Mouse (Mus musculus): ENCODE measurements around the gene Themis. TPM values are rescaled to one million over a fixed set of nuclear protein-coding genes. Genes with fewer than 3 reads are reported as not detected.
A peak's percentile ranks its signal among the peaks of the same experiment; 100 is the strongest.

The Themis gene
- polyA plus RNA-seq, 1 experiment = not detected

DNA sequence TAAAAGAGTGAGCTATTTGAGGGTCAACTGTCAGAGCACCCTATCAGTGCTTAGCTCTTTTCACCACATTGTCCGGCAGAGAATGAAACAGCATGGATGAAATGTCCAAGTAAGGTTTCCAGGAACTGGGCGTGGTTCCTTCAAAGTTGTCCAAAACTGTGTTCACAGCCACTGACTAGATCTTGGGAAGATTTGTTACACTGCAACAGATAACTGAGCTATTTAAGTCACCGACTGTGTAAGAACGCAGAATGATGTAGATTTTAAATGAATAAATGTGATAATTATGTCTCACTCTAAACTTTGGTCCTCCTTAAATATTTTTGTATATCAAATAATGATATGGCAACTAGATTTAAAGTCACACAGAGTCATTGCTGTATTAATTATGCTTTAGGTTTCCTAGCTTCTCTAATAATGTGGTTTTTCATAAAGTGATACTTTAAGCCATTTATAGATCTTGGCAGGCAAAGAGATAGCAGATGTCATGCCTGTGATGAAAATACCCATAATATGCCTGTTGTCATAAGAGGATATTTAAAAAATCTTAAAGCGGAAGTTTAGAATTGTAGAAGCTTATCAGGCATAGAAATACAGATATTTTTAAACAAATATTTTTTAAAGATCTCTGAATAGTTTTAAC lies 143.9 kb downstream of the Themis start:
- DNase-seq = no peak
- H3K27me3 ChIP-seq (ENCODE audit: control insufficient read depth, insufficient read depth, low read length) = no peaks in the 10 kb centered on the region
- H3K4me3 ChIP-seq (replicated peaks; ENCODE audit: insufficient read depth, low read depth, low read length) = no peak overlapping the region
- WGBS = 36% methylated on average over 5 of the region's 5 CpGs
- H3K27ac ChIP-seq (ENCODE audit: insufficient read depth, low read length) = no peak overlapping the region
- H3K4me1 ChIP-seq (ENCODE audit: control insufficient read depth, insufficient read depth, low read length) = no peaks in the 10 kb centered on the region
- TF ChIP-seq POLR2A (IDR thresholded peaks at IDR 0.05; ENCODE audit: borderline replicate concordance, insufficient read depth, low read length) = no peak
- no peak for TF ChIP-seq CTCF (IDR thresholded peaks at IDR 0.05; ENCODE audit: borderline replicate concordance, insufficient read depth, low read depth, low read length)

DNA sequence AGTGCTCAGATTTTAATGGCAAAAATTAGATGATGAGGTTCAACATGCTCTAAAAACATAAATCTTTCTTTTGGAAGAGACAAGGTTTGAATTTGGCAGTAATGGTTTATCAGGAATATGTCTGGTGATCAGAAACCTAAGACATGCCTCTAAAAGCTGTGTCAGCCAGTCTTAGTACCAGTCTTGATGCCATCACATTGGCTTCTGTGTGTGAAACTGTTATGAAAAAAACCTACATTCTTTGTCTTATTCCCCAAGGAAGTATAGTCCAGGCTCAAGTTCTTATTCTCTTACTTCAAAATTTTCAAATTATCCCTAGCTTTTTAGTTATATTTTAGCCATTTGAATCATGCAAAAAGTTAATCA lies 144.4 kb downstream of the Themis start:
- no peak overlapping the region for H3K4me3 ChIP-seq (replicated peaks; ENCODE audit: insufficient read depth, low read depth, low read length)
- no peak for DNase-seq
- TF ChIP-seq POLR2A (IDR thresholded peaks at IDR 0.05; ENCODE audit: borderline replicate concordance, insufficient read depth, low read length) (no peak), CTCF (IDR thresholded peaks at IDR 0.05; ENCODE audit: borderline replicate concordance, insufficient read depth, low read depth, low read length) (no peak)
- no peaks in the 10 kb centered on the region for H3K27me3 ChIP-seq (ENCODE audit: control insufficient read depth, insufficient read depth, low read length)
- no peak overlapping the region for H3K27ac ChIP-seq (ENCODE audit: insufficient read depth, low read length)
- no peaks in the 10 kb centered on the region for H3K4me1 ChIP-seq (ENCODE audit: control insufficient read depth, insufficient read depth, low read length)

DNA sequence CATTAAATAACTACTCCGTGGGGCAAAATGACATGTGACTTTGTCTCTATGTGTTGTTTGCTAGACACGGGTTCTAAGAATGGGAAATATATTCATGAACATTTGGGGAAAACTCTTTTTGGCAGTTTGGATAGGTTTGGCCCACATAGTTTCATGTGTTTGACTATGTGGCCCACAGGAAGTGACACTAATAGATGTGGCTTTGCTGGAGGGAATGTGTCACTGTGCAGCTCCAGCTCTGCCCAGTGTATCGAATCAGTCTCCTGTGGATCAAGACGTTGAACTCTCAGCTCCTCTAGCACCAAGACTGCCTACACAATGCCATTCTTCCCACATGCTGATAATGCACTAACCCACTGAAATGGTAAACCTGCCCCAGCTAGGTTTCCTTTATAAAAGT lies 148.0 kb downstream of the Themis start:
- Histone ChIP-seq H3K4me3 (replicated peaks; ENCODE audit: insufficient read depth, low read depth, low read length) (no peak overlapping the region), H3K27ac (ENCODE audit: insufficient read depth, low read length) (no peak overlapping the region), H3K27me3 (ENCODE audit: control insufficient read depth, insufficient read depth, low read length) (no peaks in the 10 kb centered on the region), H3K4me1 (ENCODE audit: control insufficient read depth, insufficient read depth, low read length) (no peaks in the 10 kb centered on the region)
- TF ChIP-seq POLR2A (IDR thresholded peaks at IDR 0.05; ENCODE audit: borderline replicate concordance, insufficient read depth, low read length) (no peak), CTCF (IDR thresholded peaks at IDR 0.05; ENCODE audit: borderline replicate concordance, insufficient read depth, low read depth, low read length) (no peak)
- WGBS = 62% methylated on average over 4 of the region's 4 CpGs
- DNase-seq = no peak

DNA sequence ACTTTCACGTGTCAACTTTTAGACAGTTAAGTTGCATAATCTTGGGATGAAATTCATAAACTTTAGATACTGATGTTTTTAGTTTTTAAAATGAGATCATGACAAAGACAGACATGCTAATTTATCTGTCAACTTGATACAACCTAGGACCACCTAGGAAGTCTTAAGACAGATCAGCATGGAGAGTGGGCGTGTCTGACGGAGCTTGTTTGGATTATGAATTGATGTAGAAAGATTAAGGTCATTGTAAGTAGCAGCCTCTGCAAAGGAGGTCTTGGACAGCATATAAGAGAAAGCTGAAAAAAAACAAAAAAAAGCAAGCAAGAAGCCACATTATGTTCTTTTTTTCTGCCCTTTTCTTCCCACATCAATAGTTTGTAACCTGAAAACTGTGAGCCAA lies 154.2 kb downstream of the Themis start:
- no peaks in the 10 kb centered on the region for H3K4me1 ChIP-seq (ENCODE audit: control insufficient read depth, insufficient read depth, low read length)
- 78% methylated on average over 3 of the region's 3 CpGs for WGBS
- H3K27ac ChIP-seq (ENCODE audit: insufficient read depth, low read length) = no peak overlapping the region
- H3K27me3 ChIP-seq (ENCODE audit: control insufficient read depth, insufficient read depth, low read length) = no peaks in the 10 kb centered on the region
- H3K4me3 ChIP-seq (replicated peaks; ENCODE audit: insufficient read depth, low read depth, low read length) = no peak overlapping the region
- no peak for DNase-seq
- TF ChIP-seq POLR2A (IDR thresholded peaks at IDR 0.05; ENCODE audit: borderline replicate concordance, insufficient read depth, low read length) (no peak), CTCF (IDR thresholded peaks at IDR 0.05; ENCODE audit: borderline replicate concordance, insufficient read depth, low read depth, low read length) (no peak)

DNA sequence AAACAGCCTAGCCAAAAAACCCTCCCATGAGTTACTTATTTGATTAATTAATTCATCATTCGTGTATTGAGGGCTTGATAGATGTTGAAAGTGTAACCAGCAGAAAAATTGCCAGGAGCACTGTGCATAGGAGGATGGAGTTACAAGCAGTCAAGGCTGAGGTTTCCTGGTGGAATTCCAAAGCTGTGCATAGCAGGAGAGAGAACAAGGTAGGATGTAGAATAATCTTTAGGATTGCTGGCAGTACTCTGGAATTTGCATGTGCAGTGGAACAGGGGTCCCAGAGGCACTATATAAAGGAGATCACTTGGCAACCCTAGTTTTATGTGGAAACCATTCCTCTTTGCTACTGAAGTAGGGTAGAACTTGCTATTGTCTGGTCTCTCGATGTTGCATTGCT lies 174.4 kb downstream of the Themis start:
- Histone ChIP-seq H3K4me3 (replicated peaks; ENCODE audit: insufficient read depth, low read depth, low read length) (no peak overlapping the region), H3K27ac (ENCODE audit: insufficient read depth, low read length) (no peak overlapping the region), H3K27me3 (ENCODE audit: control insufficient read depth, insufficient read depth, low read length) (no peaks in the 10 kb centered on the region), H3K4me1 (ENCODE audit: control insufficient read depth, insufficient read depth, low read length) (no peaks in the 10 kb centered on the region)
- WGBS = 70% methylated on average over 2 of the region's 2 CpGs
- DNase-seq = no peak
- TF ChIP-seq CTCF (IDR thresholded peaks at IDR 0.05; ENCODE audit: borderline replicate concordance, insufficient read depth, low read depth, low read length) = no peak
- TF ChIP-seq POLR2A (IDR thresholded peaks at IDR 0.05; ENCODE audit: borderline replicate concordance, insufficient read depth, low read length) = no peak

DNA sequence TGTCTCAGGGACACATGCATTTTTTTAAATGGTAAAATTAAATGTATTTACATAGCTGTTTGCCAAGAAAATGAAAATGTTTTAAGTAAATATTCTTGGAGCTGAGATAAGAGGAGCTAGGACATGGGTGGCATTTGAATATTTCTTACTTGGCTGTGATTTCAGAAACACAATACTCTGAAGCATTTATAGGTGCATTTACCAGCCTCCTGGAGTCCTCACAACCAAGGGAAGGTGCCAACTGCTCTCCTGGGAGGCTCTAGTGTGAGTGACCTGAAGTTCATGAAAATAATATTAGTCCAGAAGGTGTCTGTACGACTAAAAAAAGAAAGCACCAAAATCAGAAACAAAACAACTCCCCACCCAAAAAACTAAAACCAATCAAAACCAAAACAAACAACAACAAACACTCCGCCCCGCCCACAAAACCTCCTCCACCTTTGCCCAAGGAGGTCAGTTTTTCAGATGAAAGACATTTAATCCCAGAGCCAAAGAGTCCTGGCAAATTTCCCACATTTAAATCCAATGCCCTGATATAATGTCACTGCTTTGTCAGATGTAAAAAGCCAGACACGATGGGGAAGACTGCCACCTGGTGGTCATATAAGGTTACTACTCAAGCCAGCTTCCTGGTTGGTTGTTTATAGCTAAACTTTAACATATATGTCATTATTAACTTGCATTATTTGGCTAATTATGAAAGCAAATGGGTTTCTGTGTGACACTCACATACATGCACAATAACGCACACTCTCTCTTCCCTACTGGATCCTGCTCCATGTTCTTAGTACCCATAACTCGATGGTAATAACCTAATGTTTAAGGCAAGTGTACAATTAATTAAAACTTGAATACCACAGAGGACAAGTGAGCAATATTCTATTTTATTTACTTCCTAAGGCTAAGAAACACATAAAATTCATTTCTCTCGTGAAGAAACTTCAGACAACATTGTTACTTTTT lies 175.9 kb downstream of the Themis start:
- WGBS = 22% methylated on average over 7 of the region's 7 CpGs
- no peak overlapping the region for H3K4me3 ChIP-seq (replicated peaks; ENCODE audit: insufficient read depth, low read depth, low read length)
- TF ChIP-seq CTCF (IDR thresholded peaks at IDR 0.05; ENCODE audit: borderline replicate concordance, insufficient read depth, low read depth, low read length) (peak; percentile 45; the same call in 1 of the 2 replicates), POLR2A (IDR thresholded peaks at IDR 0.05; ENCODE audit: borderline replicate concordance, insufficient read depth, low read length) (no peak)
- no peaks in the 10 kb centered on the region for H3K27me3 ChIP-seq (ENCODE audit: control insufficient read depth, insufficient read depth, low read length)
- DNase-seq = peak; percentile 33 to 34
- H3K27ac ChIP-seq (ENCODE audit: insufficient read depth, low read length) = no peak overlapping the region
- no peaks in the 10 kb centered on the region for H3K4me1 ChIP-seq (ENCODE audit: control insufficient read depth, insufficient read depth, low read length)

DNA sequence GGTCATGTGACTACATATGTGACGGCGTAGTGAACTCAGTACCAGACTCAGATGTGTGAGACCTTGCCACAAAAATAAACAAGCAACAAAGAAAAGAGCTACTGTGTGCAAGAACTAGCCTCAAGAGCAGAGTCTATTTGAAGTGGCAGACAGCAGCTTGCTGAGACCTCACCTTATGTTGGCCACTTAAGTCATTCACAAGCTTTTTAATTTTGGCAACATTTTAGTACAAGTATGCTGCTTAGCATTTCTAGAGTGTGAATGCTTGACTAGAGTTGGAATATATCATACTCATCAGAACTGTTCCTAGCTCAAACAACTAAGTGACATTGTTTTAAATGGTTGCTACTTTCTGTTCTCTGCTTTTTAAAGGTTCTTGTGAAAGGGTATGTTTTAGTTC lies 188.0 kb downstream of the Themis start:
- Histone ChIP-seq H3K27ac (ENCODE audit: insufficient read depth, low read length) (no peak overlapping the region), H3K4me1 (ENCODE audit: control insufficient read depth, insufficient read depth, low read length) (no peaks in the 10 kb centered on the region), H3K4me3 (replicated peaks; ENCODE audit: insufficient read depth, low read depth, low read length) (no peak overlapping the region), H3K27me3 (ENCODE audit: control insufficient read depth, insufficient read depth, low read length) (no peaks in the 10 kb centered on the region)
- no peak for DNase-seq
- no peak for TF ChIP-seq POLR2A (IDR thresholded peaks at IDR 0.05; ENCODE audit: borderline replicate concordance, insufficient read depth, low read length)
- no peak for TF ChIP-seq CTCF (IDR thresholded peaks at IDR 0.05; ENCODE audit: borderline replicate concordance, insufficient read depth, low read depth, low read length)
- WGBS = 86% methylated on average over 2 of the region's 2 CpGs
